Mouse (Mus musculus) intestine, postnatal 0 days (tissue): ENCODE measurements at regions not wholly inside any gene's neighbourhood (a gene's known extent, or its start where the extent isn't known, plus 50 kb on each side); places are given as distances from the start of the nearest gene placed in this dataset.

ENCODE experiments used
- ATAC-seq: fragments of 200-750 bp; cut with Nextera tagmentation; 2 replicates; pipeline ENCODE4 v1.8.0; 2017; ENCODE audit warnings: mild to moderate bottlenecking, moderate TSS enrichment, moderate library complexity
- H3K27ac ChIP-seq: fragments of 300-500 bp; sonication (generic); 2 replicates; pipeline ENCODE4 v1.5.1; 2014; ENCODE audit warnings: mild to moderate bottlenecking, low read depth, low read length, moderate library complexity
- H3K27me3 ChIP-seq: fragments of 300-500 bp; sonication (generic); replicated peaks from 2 replicates; pipeline ENCODE4 v1.6.1; 2014; ENCODE audit warnings: low read length, mixed read lengths; ENCODE audit not compliant: control insufficient read depth, insufficient read depth
- H3K36me3 ChIP-seq: fragments of 300-500 bp; sonication (generic); 2 replicates; pipeline ENCODE4 v1.6.1; 2014; ENCODE audit warnings: mild to moderate bottlenecking, moderate library complexity; ENCODE audit not compliant: control insufficient read depth, insufficient read depth
- H3K4me1 ChIP-seq: fragments of 300-500 bp; sonication (generic); replicated peaks from 2 replicates; pipeline ENCODE4 v1.6.1; 2014; ENCODE audit warnings: antibody characterized with exemption, low read length, mixed read lengths; ENCODE audit not compliant: control insufficient read depth, insufficient read depth
- H3K4me2 ChIP-seq: fragments of 300-500 bp; sonication (generic); replicated peaks from 2 replicates; pipeline ENCODE4 v1.6.1; 2014; ENCODE audit warnings: low read depth, mild to moderate bottlenecking, moderate library complexity
- H3K4me3 ChIP-seq: fragments of 300-500 bp; sonication (generic); 2 replicates; pipeline ENCODE4 v1.5.1; 2014; ENCODE audit warnings: low read depth, low read length
- H3K9ac ChIP-seq: fragments of 300-500 bp; sonication (generic); 2 replicates; pipeline ENCODE4 v1.6.1; 2014; ENCODE audit warnings: mild to moderate bottlenecking, low read depth, low read length
- H3K9me3 ChIP-seq: fragments of 300-500 bp; sonication (generic); 2 replicates; pipeline ENCODE4 v1.6.1; 2016; ENCODE audit warnings: mixed run types; ENCODE audit not compliant: control insufficient read depth
- CTCF ChIP-seq: sonication (generic); IDR thresholded peaks from 2 replicates; pipeline ENCODE4 v1.5.1; 2016; ENCODE audit warnings: low read depth, mild to moderate bottlenecking, control low read depth, antibody characterized with exemption, moderate library complexity
- WGBS: fragments of 180-500 bp; shearing (Covaris S2); extraction: QIAGEN DNeasy Blood & Tissue Kit; methylation state at CpG from one replicate; pipeline ENCODE4 v1.1.7; 2014; 5-methylcytosine and 5-hydroxymethylcytosine counted together

DNA sequence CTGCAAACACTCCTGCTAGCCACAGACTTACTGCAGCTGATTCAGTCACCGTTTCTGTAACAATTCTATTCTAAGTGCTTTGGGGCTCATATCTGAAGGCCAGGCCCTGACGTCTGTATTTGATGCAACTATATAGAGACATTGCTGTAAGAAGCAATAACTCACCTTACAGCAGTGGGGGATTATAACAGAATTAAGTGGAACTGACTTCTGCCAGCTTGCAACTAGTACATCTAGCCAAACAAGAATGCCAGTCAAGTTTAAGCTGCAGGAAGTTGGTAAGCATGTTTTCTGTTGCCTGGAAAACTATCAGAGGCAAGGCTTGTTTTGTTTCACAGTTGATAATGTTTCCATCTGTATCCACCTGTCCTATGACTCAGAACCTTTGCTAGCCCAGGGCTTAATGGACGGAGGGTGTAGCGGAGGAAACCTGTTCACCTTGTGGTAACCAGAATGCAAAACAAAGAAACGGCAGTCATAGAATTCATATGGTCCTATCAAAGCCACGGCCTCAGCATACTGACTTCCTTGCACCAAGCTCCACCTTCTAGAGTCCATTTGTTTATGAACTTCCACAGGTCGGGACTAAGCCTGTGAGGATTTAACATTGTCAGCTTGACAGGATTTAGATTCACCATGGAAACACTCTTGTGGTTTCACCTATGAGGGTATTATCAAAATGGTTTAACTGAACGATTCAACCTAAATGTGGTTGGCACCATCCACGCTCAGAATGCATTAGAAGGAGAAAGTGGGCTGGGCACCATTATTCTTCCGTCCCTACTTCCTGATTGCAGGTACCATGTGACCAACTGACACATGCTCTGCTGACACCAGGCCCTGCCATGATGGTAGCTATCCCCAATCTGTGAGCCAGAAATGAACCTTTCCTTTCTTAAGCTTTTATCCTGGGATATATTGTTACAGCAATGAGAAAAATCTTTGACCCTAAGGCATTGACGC, 216.2 kb downstream of the Irx1 start:
- Histone ChIP-seq H3K27ac (no peak overlapping the region), H3K4me1 (no peaks in the 10 kb centered on the region)
- no peak for ATAC-seq

DNA sequence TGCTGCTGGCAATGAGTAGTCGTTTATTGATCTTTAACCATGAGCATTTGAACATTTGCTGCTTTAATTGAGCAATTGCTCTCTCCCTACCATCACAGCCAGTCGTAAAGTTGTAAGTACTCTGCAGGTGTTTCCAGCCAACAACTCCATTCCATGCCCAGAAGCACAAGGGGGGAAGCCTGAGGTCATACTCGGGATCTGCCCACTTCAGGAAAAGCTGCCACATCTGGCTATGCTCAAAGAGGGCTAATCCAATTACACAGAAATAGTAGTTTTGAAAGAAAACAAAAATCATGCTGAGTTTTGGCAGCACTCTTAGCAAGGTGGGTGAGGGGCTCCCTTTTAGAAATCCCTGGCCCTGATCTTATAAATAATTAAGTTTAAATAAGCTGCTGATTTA, 217.0 kb downstream of the Irx1 start:
- H3K4me1 ChIP-seq = no peaks in the 10 kb centered on the region
- H3K36me3 ChIP-seq = no peaks in the 10 kb centered on the region
- no peaks in the 10 kb centered on the region for H3K27me3 ChIP-seq
- no peaks in the 10 kb centered on the region for H3K9me3 ChIP-seq
- ATAC-seq = no peak
- no peak for TF ChIP-seq CTCF
- no peak overlapping the region for H3K27ac ChIP-seq
- H3K4me3 ChIP-seq = no peak overlapping the region
- H3K4me2 ChIP-seq = no peak overlapping the region
- H3K9ac ChIP-seq = no peak overlapping the region
- WGBS = 31% methylated on average over 3 of the region's 3 CpGs

More for the DNA sequence above, 216.2 kb downstream of the Irx1 start:
- no peak for TF ChIP-seq CTCF
- Histone ChIP-seq H3K9me3 (no peaks in the 10 kb centered on the region), H3K9ac (no peak overlapping the region), H3K27me3 (no peaks in the 10 kb centered on the region), H3K4me2 (no peak overlapping the region), H3K36me3 (no peaks in the 10 kb centered on the region), H3K4me3 (no peak overlapping the region)
- WGBS = 79% methylated on average over 11 of the region's 11 CpGs

GRCm38 (mm10) chr13:71736821-71737345, 226.6 kb downstream of the Irx1 start:
- no peak for ATAC-seq
- H3K27ac ChIP-seq = no peak overlapping the region
- H3K4me1 ChIP-seq = no peaks in the 10 kb centered on the region
- H3K27me3 ChIP-seq = no peaks in the 10 kb centered on the region
- H3K36me3 ChIP-seq = no peaks in the 10 kb centered on the region
- TF ChIP-seq CTCF = no peak
- H3K4me2 ChIP-seq = no peak overlapping the region
- no peak overlapping the region for H3K9ac ChIP-seq
- H3K4me3 ChIP-seq = no peak overlapping the region
- WGBS = 50% methylated on average over 8 of the region's 8 CpGs
- no peaks in the 10 kb centered on the region for H3K9me3 ChIP-seq

DNA sequence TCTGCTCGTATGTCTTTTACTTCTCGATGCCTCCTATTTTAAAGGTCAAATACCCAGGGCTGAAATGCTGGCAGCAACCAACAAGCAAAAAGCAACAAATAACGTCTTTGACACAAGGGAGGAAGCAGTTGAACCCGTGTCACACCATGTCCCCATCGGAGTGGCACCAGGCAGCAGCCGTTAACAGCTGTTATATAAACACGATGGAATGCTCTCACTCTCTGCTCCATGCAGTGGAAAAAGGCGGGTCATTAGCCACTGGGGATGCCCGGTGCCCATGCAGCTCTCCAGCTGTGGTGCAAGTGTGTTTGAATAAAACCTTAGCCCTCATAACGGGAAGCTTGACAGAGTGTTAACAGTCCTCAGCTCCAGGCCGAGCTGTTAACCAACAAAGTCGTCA, 229.3 kb downstream of the Irx1 start:
- H3K9me3 ChIP-seq = no peaks in the 10 kb centered on the region
- WGBS = 46% methylated on average over 12 of the region's 12 CpGs
- H3K4me1 ChIP-seq = no peaks in the 10 kb centered on the region
- no peak overlapping the region for H3K4me2 ChIP-seq
- H3K36me3 ChIP-seq = no peaks in the 10 kb centered on the region
- H3K4me3 ChIP-seq = no peak overlapping the region
- H3K27ac ChIP-seq = no peak overlapping the region
- no peak for ATAC-seq
- no peak for TF ChIP-seq CTCF
- H3K27me3 ChIP-seq = no peaks in the 10 kb centered on the region
- H3K9ac ChIP-seq = no peak overlapping the region

- no peaks in the 10 kb centered on the region for H3K36me3 ChIP-seq
- no peak overlapping the region for H3K27ac ChIP-seq
- H3K4me1 ChIP-seq = no peaks in the 10 kb centered on the region
- no peak overlapping the region for H3K4me3 ChIP-seq
- no peak for ATAC-seq
- H3K9ac ChIP-seq = no peak overlapping the region
- no peak for TF ChIP-seq CTCF
- WGBS = 71% methylated on average over 5 of the region's 5 CpGs
- no peak overlapping the region for H3K4me2 ChIP-seq
- H3K27me3 ChIP-seq = no peaks in the 10 kb centered on the region
- no peaks in the 10 kb centered on the region for H3K9me3 ChIP-seq
Measured at GRCm38 (mm10) chr13:71733360-71733759, 230.2 kb downstream of the Irx1 start.

DNA sequence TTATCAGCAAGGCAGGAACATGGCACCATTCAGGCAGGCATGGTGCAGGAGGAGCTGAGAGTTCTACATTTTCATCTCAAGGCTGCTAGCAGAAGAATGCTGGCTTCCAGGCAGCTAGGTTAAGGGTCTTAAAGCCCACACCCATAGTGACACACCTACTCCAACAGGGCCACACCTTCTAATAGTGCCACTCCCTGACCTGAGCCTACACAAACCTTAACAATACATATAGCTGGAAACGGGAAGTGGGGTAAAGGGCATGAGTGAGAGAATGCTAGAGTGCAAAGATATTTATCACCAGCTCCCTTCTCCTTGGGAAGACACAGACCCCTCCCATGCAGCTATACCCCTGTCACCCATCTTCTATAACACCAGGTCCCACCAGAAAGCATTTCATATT, 230.6 kb downstream of the Irx1 start:
- Histone ChIP-seq H3K27me3 (no peaks in the 10 kb centered on the region), H3K9ac (no peak overlapping the region), H3K36me3 (no peaks in the 10 kb centered on the region), H3K4me1 (no peaks in the 10 kb centered on the region), H3K27ac (no peak overlapping the region), H3K4me3 (no peak overlapping the region), H3K9me3 (no peaks in the 10 kb centered on the region), H3K4me2 (no peak overlapping the region)
- WGBS = 50% methylated on average over 1 of the region's 1 CpGs
- TF ChIP-seq CTCF = no peak
- no peak for ATAC-seq
